Mouse (Mus musculus) liver, embryonic 16.5 days (tissue): ENCODE measurements around the gene Klhdc4. TPM values are rescaled to one million over a fixed set of nuclear protein-coding genes. Genes with fewer than 3 reads are reported as not detected.

ENCODE experiments used
- ATAC-seq: fragments of 200-750 bp; cut with Nextera tagmentation; 2 replicates; pipeline ENCODE4 v1.8.0; 2017; ENCODE audit warnings: low read depth, mild to moderate bottlenecking, moderate number of reproducible peaks, moderate library complexity
- H3K27ac ChIP-seq: fragments of 300-500 bp; sonication (generic); 2 replicates; pipeline ENCODE4 v1.5.1; 2014; ENCODE audit warnings: mild to moderate bottlenecking, low read length
- H3K27me3 ChIP-seq: fragments of 300-500 bp; sonication (generic); 2 replicates; pipeline ENCODE4 v1.6.1; 2014; ENCODE audit warnings: low read depth, low read length, mixed read lengths; ENCODE audit not compliant: control insufficient read depth, insufficient read depth
- H3K36me3 ChIP-seq: fragments of 300-500 bp; sonication (generic); 2 replicates; pipeline ENCODE4 v1.6.1; 2014; ENCODE audit warnings: mild to moderate bottlenecking; ENCODE audit not compliant: control insufficient read depth, insufficient read depth
- H3K4me1 ChIP-seq: fragments of 300-500 bp; sonication (generic); 2 replicates; pipeline ENCODE4 v1.6.1; 2014; ENCODE audit warnings: low read depth, low read length, mixed read lengths; ENCODE audit not compliant: control insufficient read depth
- H3K4me2 ChIP-seq: fragments of 300-500 bp; sonication (generic); 2 replicates; pipeline ENCODE4 v1.6.1; 2014; ENCODE audit warnings: low read depth, low read length, mixed read lengths
- H3K4me3 ChIP-seq: fragments of 300-500 bp; sonication (generic); 2 replicates; pipeline ENCODE4 v1.5.1; 2014; ENCODE audit warnings: low read depth, mild to moderate bottlenecking, low read length
- H3K9ac ChIP-seq: fragments of 300-500 bp; sonication (generic); 2 replicates; pipeline ENCODE4 v1.6.1; 2014; ENCODE audit warnings: low read depth, low read length
- H3K9me3 ChIP-seq: fragments of 300-500 bp; sonication (generic); replicated peaks from 2 replicates; pipeline ENCODE4 v1.6.1; 2016; ENCODE audit warnings: low read length; ENCODE audit not compliant: control insufficient read depth
- WGBS: fragments of 180-500 bp; shearing (Covaris S2); extraction: QIAGEN DNeasy Blood & Tissue Kit; methylation state at CpG from one replicate; pipeline ENCODE4 v1.1.7; 2014; ENCODE audit not compliant: insufficient replicate concordance; 5-methylcytosine and 5-hydroxymethylcytosine counted together
- polyA plus RNA-seq: library from polyadenylated mRNA; unstranded; fragments of >200 nt; fragmentation: Nextera tagmentation; extraction: Ambion mirVana; gene quantifications from 2 replicates; pipeline ENCODE4 v1.2.1, GENCODE M21; 2015

Gene Klhdc4
- polyA plus RNA-seq, 1 experiment from 2014 or later = 17.3 TPM

DNA sequence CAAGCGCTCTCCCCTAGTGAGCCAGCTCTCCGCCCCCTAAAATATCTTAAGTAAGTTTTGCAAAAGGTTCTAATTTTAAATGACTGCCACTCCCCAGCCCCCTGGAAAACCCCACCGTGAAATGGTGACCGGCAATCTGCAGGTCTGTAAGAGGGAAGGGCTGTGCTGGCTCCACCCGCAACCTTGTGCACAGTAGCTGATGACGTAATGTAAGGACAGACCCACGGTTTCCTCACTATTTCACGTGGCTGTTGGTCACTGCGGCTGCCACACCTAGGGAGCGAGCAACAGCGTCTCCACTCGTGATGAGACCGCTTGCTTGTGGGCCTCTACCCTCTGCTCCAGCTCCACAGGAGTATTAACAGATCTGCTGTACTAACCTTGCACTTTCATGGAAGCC, 23.2 kb downstream of the Klhdc4 start:
- 77% methylated on average over 13 of the region's 13 CpGs for WGBS
- peaks cover 10% of the 10 kb centered on the region for H3K36me3 ChIP-seq
- ATAC-seq = no peak

DNA sequence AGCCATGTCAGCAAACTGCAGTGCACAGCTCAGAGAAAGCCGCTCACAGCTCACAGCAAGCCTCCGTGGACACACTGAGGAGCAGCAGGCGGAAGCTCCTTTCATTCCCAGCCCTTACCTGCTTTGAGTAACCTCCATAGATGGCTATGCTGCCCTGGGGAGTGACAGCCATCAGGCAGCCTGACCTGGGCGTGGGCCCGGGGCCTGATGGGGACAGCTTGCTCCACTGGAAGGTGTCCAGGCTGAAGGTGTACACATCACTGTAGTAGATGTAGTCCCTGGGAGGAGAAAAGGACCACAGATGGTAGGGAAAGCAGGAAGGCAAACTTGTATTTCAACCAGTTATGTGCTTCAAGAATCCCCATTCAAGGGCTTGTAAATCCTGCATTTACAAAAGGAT, 24.5 kb downstream of the Klhdc4 start:
- H3K27ac ChIP-seq = no peak overlapping the region
- no peak overlapping the region for H3K4me3 ChIP-seq
- no peaks in the 10 kb centered on the region for H3K9me3 ChIP-seq
- ATAC-seq = no peak
- no peak overlapping the region for H3K9ac ChIP-seq
- no peak overlapping the region for H3K4me2 ChIP-seq
- WGBS = 87% methylated on average over 5 of the region's 5 CpGs
- H3K4me1 ChIP-seq = no peaks in the 10 kb centered on the region
- H3K36me3 ChIP-seq = peaks cover 10% of the 10 kb centered on the region
- no peaks in the 10 kb centered on the region for H3K27me3 ChIP-seq

More for the DNA sequence above, 23.2 kb downstream of the Klhdc4 start:
- Histone ChIP-seq H3K9ac (no peak overlapping the region), H3K4me1 (no peaks in the 10 kb centered on the region), H3K27ac (no peak overlapping the region), H3K4me2 (no peak overlapping the region), H3K27me3 (no peaks in the 10 kb centered on the region), H3K9me3 (no peaks in the 10 kb centered on the region), H3K4me3 (no peak overlapping the region)

DNA sequence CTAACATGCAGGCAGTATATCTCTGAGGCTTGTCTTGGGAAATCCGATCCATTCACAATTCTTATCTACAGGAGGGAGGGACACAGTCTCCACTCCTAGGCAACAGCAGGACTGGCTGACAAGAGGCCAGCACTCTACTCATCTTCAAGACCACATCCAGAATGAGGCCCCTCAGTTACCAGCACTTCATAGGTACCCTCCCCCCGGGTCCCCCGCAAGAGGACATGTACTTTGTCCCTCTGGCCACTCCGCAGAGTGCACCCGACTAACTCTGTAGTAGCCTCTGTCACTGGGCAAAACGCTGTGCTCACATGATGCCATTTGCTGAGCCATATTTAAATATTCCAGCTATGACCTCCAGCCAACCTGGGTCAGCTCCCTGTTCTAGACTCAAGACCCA, 31.0 kb downstream of the Klhdc4 start:
- Histone ChIP-seq H3K4me2 (no peak overlapping the region), H3K27me3 (no peaks in the 10 kb centered on the region), H3K36me3 (no peaks in the 10 kb centered on the region; the same call in 1 of the 2 replicates), H3K4me1 (no peaks in the 10 kb centered on the region), H3K9ac (no peak overlapping the region), H3K27ac (no peak overlapping the region), H3K4me3 (no peak overlapping the region), H3K9me3 (no peaks in the 10 kb centered on the region)
- WGBS = 78% methylated on average over 6 of the region's 6 CpGs
- no peak for ATAC-seq

DNA sequence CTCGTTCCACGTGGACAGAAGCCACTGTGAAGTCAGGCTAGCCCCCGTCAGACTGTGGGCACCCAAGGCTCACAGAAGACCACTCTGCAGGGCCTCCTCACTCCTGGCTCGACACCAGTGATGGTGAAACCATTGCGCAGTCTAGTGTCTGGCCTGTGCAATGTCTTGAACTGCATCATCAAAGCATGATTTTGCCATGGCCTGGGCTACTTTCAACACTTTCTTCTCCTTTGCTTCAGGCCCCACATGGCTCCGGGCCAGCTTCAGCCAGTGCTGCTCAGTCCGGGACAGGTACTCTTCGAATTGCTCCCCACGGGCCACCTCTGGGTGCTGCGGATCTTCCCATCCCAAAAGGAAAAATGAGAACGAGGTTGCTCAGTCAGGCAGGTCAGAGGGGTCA, 33.0 kb downstream of the Klhdc4 start:
- H3K4me3 ChIP-seq = no peak overlapping the region
- H3K4me1 ChIP-seq = no peaks in the 10 kb centered on the region
- H3K27ac ChIP-seq = no peak overlapping the region
- no peaks in the 10 kb centered on the region for H3K27me3 ChIP-seq
- no peaks in the 10 kb centered on the region for H3K9me3 ChIP-seq
- no peak overlapping the region for H3K4me2 ChIP-seq
- 77% methylated on average over 11 of the region's 11 CpGs for WGBS
- H3K9ac ChIP-seq = no peak overlapping the region
- ATAC-seq = no peak; the same call in 1 of the 2 replicates
- H3K36me3 ChIP-seq = no peaks in the 10 kb centered on the region

DNA sequence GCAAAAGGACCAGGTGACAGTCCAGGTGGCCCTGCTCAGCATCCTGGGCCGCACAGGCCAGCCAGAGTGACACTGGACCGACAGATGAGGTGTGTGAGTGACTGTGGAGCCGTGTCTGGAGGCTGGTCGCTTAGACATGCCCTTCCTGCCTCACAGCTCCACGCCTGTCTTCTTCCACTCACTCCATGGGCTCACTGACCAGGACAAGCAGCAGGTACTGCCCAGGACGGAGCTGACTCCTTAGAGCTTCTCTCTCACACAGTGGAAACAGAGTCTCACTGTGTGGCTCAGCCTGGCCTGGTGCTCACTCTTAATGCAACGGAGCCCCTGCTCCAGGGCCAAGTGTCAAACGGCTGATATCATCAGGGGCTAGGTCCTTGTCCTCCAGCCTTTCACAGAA, 33.9 kb downstream of the Klhdc4 start:
- H3K9me3 ChIP-seq = no peaks in the 10 kb centered on the region
- H3K4me1 ChIP-seq = no peaks in the 10 kb centered on the region
- H3K36me3 ChIP-seq = no peaks in the 10 kb centered on the region
- 76% methylated on average over 8 of the region's 8 CpGs for WGBS
- H3K4me3 ChIP-seq = no peak overlapping the region
- ATAC-seq = no peak
- no peak overlapping the region for H3K27ac ChIP-seq
- H3K4me2 ChIP-seq = no peak overlapping the region
- no peaks in the 10 kb centered on the region for H3K27me3 ChIP-seq
- no peak overlapping the region for H3K9ac ChIP-seq

DNA sequence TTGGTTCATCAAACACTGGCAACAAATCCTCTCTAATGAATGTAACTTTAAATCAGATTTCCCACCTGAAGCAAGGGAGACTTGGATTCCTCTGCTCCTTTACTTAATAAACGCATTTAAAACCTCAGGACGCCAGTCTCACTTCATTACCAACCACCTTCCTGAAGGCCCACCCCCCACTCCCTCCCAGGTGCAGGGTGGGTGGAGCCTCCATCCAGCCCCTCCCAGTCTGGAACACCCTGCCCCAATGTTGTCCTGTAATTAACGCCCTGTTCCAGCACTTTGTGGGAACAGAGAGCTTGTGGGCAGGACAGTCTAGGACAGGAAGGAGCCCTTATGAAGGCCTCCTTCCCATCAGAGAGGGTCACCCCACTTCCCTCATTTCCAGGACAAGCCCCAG, 35.2 kb downstream of the Klhdc4 start:
- Histone ChIP-seq H3K9ac (no peak overlapping the region), H3K27me3 (no peaks in the 10 kb centered on the region), H3K4me2 (no peak overlapping the region), H3K4me3 (no peak overlapping the region), H3K36me3 (no peaks in the 10 kb centered on the region), H3K27ac (no peak overlapping the region), H3K9me3 (no peaks in the 10 kb centered on the region), H3K4me1 (no peaks in the 10 kb centered on the region)
- no peak for ATAC-seq
- WGBS = 54% methylated on average over 3 of the region's 3 CpGs

DNA sequence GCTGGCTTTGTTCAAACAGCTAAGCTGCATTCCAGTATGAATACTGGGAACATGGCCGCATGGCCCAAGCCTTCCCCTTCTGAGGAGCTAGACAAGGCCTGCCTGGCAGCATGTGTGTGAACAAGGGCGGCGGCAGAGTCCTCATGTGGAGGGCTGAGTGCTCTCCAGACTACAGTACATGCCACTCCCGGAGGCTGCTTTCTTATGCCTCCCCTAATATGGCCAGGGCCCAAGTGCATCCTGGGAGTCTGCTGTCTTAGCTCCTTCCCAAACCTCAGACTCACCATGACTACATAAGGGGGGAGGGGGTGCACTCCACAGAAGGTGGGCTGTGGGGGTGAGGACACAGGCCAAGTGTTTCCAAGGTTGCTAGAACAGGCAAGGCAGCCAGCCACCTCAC, 36.7 kb downstream of the Klhdc4 start:
- H3K36me3 ChIP-seq = no peaks in the 10 kb centered on the region
- peak overlapping the region; percentile 56 for H3K27ac ChIP-seq
- no peak overlapping the region for H3K9ac ChIP-seq
- no peak overlapping the region for H3K4me3 ChIP-seq
- H3K4me1 ChIP-seq = no peaks in the 10 kb centered on the region
- ATAC-seq = no peak
- WGBS = 63% methylated on average over 4 of the region's 4 CpGs
- H3K9me3 ChIP-seq = no peaks in the 10 kb centered on the region
- H3K4me2 ChIP-seq = no peak overlapping the region
- no peaks in the 10 kb centered on the region for H3K27me3 ChIP-seq

DNA sequence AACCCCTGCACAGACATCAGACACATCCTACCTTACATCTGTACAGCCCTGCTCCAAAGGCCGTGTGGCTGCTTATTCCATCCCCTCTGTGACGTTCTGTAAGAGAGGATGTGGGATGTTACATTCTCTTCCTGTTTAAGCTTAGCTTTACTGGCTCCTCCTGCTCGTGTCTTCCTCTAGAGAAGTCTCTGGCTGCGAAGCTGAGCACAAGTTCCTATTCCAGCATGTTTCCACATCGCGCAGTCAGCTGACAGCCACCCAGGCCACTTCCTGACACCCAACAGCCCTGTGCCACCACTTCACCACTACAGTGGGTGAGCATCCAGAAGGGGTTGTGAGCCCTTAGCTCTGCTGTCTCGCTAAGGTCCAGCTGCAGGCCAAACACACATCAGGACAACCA, 37.2 kb downstream of the Klhdc4 start:
- Histone ChIP-seq H3K27me3 (no peaks in the 10 kb centered on the region), H3K36me3 (no peaks in the 10 kb centered on the region), H3K4me3 (no peak overlapping the region), H3K27ac (peak overlapping the region; percentile 65), H3K4me2 (no peak overlapping the region), H3K4me1 (no peaks in the 10 kb centered on the region), H3K9me3 (no peaks in the 10 kb centered on the region), H3K9ac (no peak overlapping the region)
- ATAC-seq = peak; percentile 60
- 14% methylated on average over 7 of the region's 7 CpGs for WGBS

DNA sequence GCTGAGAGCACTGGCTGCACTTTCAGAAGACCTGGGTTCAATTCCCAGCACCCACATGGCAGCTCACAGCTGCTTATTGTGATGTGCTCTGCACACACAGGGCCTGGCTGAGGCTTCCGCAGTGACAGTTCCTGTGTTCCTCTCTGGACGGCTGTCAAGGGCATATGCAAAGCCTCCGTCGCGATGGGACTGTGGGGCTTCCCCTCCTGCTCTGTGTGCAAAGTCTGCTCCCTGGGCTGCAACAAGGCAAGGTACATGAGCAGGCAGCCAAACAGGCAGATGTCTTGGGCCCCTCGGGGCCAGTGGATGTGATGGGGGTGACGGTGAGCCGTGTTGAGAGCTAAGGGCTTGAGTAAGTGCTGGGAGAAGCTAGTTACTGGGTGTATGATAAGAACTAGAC, 40.6 kb downstream of the Klhdc4 start:
- H3K4me3 ChIP-seq = no peak overlapping the region
- no peaks in the 10 kb centered on the region for H3K9me3 ChIP-seq
- no peak overlapping the region for H3K4me2 ChIP-seq
- WGBS = 60% methylated on average over 8 of the region's 8 CpGs
- no peak overlapping the region for H3K9ac ChIP-seq
- no peaks in the 10 kb centered on the region for H3K4me1 ChIP-seq
- no peaks in the 10 kb centered on the region for H3K36me3 ChIP-seq
- no peak for ATAC-seq
- H3K27me3 ChIP-seq = no peaks in the 10 kb centered on the region
- no peak overlapping the region for H3K27ac ChIP-seq

DNA sequence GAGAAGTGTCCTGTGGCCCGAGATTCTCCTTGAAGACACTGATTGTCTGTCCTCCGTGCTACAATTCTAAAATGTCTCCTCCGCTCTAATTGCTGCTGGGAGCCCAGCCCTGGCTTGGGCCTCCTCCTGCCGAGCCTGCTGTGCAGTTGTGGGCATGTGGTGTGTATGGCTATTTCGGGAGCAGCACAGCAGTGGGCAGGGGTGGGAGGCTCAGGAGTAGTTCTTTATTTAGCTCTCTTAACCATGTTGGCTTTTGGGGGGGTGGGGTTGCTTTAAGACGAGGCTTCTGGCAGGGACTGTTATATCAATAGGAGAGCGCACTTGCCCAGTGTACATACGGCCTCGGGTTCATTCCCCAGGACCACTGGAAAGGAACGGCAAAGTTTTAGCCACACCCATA, 42.8 kb downstream of the Klhdc4 start:
- WGBS = 43% methylated on average over 10 of the region's 10 CpGs
- Histone ChIP-seq H3K4me1 (no peaks in the 10 kb centered on the region), H3K9me3 (no peaks in the 10 kb centered on the region), H3K27me3 (no peaks in the 10 kb centered on the region), H3K36me3 (no peaks in the 10 kb centered on the region), H3K4me3 (no peak overlapping the region), H3K9ac (no peak overlapping the region), H3K4me2 (no peak overlapping the region), H3K27ac (no peak overlapping the region)
- no peak for ATAC-seq
